In the genomic region with DNA sequence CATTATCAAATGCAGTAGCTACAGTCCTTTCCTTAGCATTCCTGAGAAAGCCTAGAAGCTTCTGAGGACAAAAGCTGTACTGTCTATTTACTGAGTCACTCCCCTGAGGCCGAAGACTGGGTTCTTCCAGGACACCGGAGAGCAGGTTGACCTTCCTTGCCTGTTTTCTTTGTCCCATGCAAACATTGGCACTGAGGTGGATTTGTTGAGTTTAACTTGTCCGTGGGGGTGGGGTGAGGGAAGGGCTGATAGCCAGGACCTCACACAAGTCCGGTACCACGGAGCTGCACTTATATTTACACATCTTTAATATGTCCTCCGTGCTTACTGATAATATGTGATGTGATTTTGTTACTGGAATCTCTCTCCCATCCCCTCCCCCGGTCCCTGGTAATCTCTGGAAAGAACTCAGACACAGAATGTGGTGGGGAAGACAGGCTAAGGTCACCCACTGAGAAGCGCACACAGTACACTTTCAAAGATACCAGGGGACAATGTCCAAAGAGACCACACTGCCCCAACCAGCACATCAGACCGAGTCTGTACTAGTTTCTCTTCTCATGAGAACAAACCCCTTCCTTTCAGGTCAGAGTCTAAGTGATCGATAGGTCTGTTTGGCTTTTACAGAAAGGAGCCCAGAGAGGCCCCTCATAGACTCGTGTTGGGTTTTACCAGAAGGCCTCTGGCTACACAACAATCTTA, we compare ENCODE assay signal across 18 mouse cellular contexts. TPM values are rescaled to one million over a fixed set of nuclear protein-coding genes. Genes with fewer than 3 reads are reported as not detected.
DNase-seq lines count a peak whose midpoint lies in the region; ATAC-seq lines count a peak whose summit lies in the region.
"Had no signal": no experiment of that assay in that cellular context is flagged by ENCODE, and none has a peak within 500 bp of the region (broad histone marks: within the 10 kb centered on the region; RNA-seq: fewer than 3 reads in every experiment).

No protein-coding gene starts in this region.

- peaks cover 21% of the 10 kb centered on the region; the same call in 1 of the 2 replicates for H3K4me1 ChIP-seq in liver, embryonic 15.5 days (replicated peaks)
- H3K4me1 ChIP-seq in hindbrain, embryonic 12.5 days = no peaks in the 10 kb centered on the region

- peak overlapping the region; percentile 66 for H3K27ac ChIP-seq in liver, embryonic 15.5 days (replicated peaks)
- no peak overlapping the region for H3K27ac ChIP-seq in hindbrain, embryonic 12.5 days
- H3K27ac ChIP-seq: layer of hippocampus, adult 2 months; limb, embryonic 12.5 days had no signal

- no peaks in the 10 kb centered on the region for H3K9me3 ChIP-seq in liver, embryonic 15.5 days (replicated peaks)
- H3K9me3 ChIP-seq in hindbrain, embryonic 12.5 days (replicated peaks) = no peaks in the 10 kb centered on the region
- H3K9me3 ChIP-seq: limb, embryonic 12.5 days had no signal

- H3K9ac ChIP-seq in liver, embryonic 15.5 days = no peak overlapping the region
- no peak overlapping the region for H3K9ac ChIP-seq in hindbrain, embryonic 12.5 days
- H3K9ac ChIP-seq: limb, embryonic 12.5 days had no signal

- peak; percentile 63 for ATAC-seq in liver, embryonic 15.5 days (ENCODE audit: insufficient read depth)
- ATAC-seq in hindbrain, embryonic 12.5 days (ENCODE audit: low FRiP score) = no peak
- ATAC-seq: forebrain, embryonic 14.5 days; inflammation-experienced regulatory T-cells, adult 6 months had no signal

- no peak overlapping the region for H3K4me3 ChIP-seq in liver, embryonic 15.5 days (replicated peaks)
- no peak overlapping the region for H3K4me3 ChIP-seq in hindbrain, embryonic 12.5 days
- H3K4me3 ChIP-seq: layer of hippocampus, adult 2 months; limb, embryonic 12.5 days had no signal

- H3K36me3 ChIP-seq in liver, embryonic 15.5 days (replicated peaks) = no peaks in the 10 kb centered on the region
- H3K36me3 ChIP-seq in hindbrain, embryonic 12.5 days = no peaks in the 10 kb centered on the region
- H3K36me3 ChIP-seq: limb, embryonic 12.5 days had no signal

- H3K4me2 ChIP-seq in liver, embryonic 15.5 days = peak overlapping the region; percentile 13; the same call in 1 of the 2 replicates
- no peak overlapping the region for H3K4me2 ChIP-seq in hindbrain, embryonic 12.5 days (replicated peaks)
- H3K4me2 ChIP-seq: limb, embryonic 12.5 days had no signal

- H3K27me3 ChIP-seq in liver, embryonic 15.5 days = no peaks in the 10 kb centered on the region
- no peaks in the 10 kb centered on the region for H3K27me3 ChIP-seq in hindbrain, embryonic 12.5 days
- H3K27me3 ChIP-seq: limb, embryonic 12.5 days had no signal

- DNase-seq in kidney, adult 11 months = peak; percentile 26
- no peak for DNase-seq in kidney, adult 18-20 months
- DNase-seq in 3T3-L1 (ENCODE audit: low read depth, low spot score) (peak; percentile 81), NIH3T3 (ENCODE audit: low read depth) (peak; percentile 37)
- no peak for DNase-seq in cerebellum, postnatal 36 days
- DNase-seq in frontal cortex, adult 2 months (ENCODE audit: extremely low spot score in 1 of 2, low spot score in 1 of 2) = no peak
- DNase-seq: cerebellum, adult 11 months; gastrocnemius, postnatal 10 days; heart, postnatal 36 days; lung, postnatal 10 days; right cerebral cortex, postnatal 4 days; thymus, postnatal 25 days had no signal

- WGBS in liver, embryonic 15.5 days (ENCODE audit: insufficient replicate concordance) = 57% methylated on average over 11 of the region's 11 CpGs
- WGBS in hindbrain, embryonic 12.5 days = 78% methylated on average over 11 of the region's 11 CpGs

RNA-seq across cellular contexts. Expression of gene Pnrc1, which starts 32.5 kb away (rescaled TPM):
- polyA plus RNA-seq in liver, embryonic 15.5 days (2015; fragmentation: Nextera tagmentation; extraction: Ambion mirVana) = 46.9 and 52.0 TPM in 2 replicates
- 118 and 124 TPM in 2 replicates for polyA plus RNA-seq in hindbrain, embryonic 12.5 days (2016; fragmentation: Nextera tagmentation; extraction: Ambion mirVana)
- polyA plus RNA-seq in frontal cortex, adult 2 months (2012; rRNA removed) = 53.9 and 54.9 TPM in 2 replicates

RNA-seq across cellular contexts. Expression of gene Srsf12, which starts 48.6 kb away (rescaled TPM):
- 0.07 and 0.13 TPM in 2 replicates for polyA plus RNA-seq in liver, embryonic 15.5 days (2015; fragmentation: Nextera tagmentation; extraction: Ambion mirVana)
- polyA plus RNA-seq in hindbrain, embryonic 12.5 days (2016; fragmentation: Nextera tagmentation; extraction: Ambion mirVana) = 23.3 and 25.1 TPM in 2 replicates
- polyA plus RNA-seq in frontal cortex, adult 2 months (2012; rRNA removed) = 19.6 and 21.3 TPM in 2 replicates

RNA-seq across cellular contexts. Expression of gene Rngtt, which starts 52.7 kb away (rescaled TPM):
- polyA plus RNA-seq in liver, embryonic 15.5 days (2015; fragmentation: Nextera tagmentation; extraction: Ambion mirVana) = 13.2 and 14.5 TPM in 2 replicates
- polyA plus RNA-seq in hindbrain, embryonic 12.5 days (2016; fragmentation: Nextera tagmentation; extraction: Ambion mirVana) = 31.3 and 34.6 TPM in 2 replicates
- polyA plus RNA-seq in frontal cortex, adult 2 months (2012; rRNA removed) = 11.4 and 12.4 TPM in 2 replicates

Comparison
In these comparisons a context has a peak if more than half of its experiments do, and no peak if none do; other contexts are left out.
1. DNase-seq: peak in kidney, adult 11 months (single experiment), 3T3-L1 (single experiment) and NIH3T3 (single experiment); none in kidney, adult 18-20 months (single experiment), cerebellum, postnatal 36 days (0 of 2) and frontal cortex, adult 2 months (0 of 2).
2. RNA of gene Srsf12, which starts 48.6 kb away (polyA plus RNA-seq): 23.3 to 25.1 TPM in hindbrain, embryonic 12.5 days and 19.6 to 21.3 TPM in frontal cortex, adult 2 months; 0.07 to 0.13 TPM in liver, embryonic 15.5 days; every median in the first group is over 10 times any median in the second.